Mouse (Mus musculus) forebrain, postnatal 0 days (tissue): ENCODE measurements at regions not wholly inside any gene's neighbourhood (a gene's known extent, or its start where the extent isn't known, plus 50 kb on each side); places are given as distances from the start of the nearest gene placed in this dataset.

Source experiments
- ATAC-seq: fragments of 200-750 bp; cut with Nextera tagmentation; 2 replicates; pipeline ENCODE4 v1.8.0; 2017; ENCODE audit warnings: mild to moderate bottlenecking, moderate library complexity
- DNase-seq: peaks from one replicate; pipeline ENCODE4 v3.0.0-alpha.2; 2015
- H3K27ac ChIP-seq: fragments of 300-500 bp; sonication (generic); 2 replicates; pipeline ENCODE4 v1.5.1; 2014; ENCODE audit warnings: low read depth, mild to moderate bottlenecking, antibody characterized with exemption, low read length, moderate library complexity, mixed read lengths
- H3K27me3 ChIP-seq: fragments of 300-500 bp; sonication (generic); 2 replicates; pipeline ENCODE4 v1.6.1; 2014; ENCODE audit warnings: mild to moderate bottlenecking, low read length, mixed read lengths; ENCODE audit not compliant: insufficient read depth
- H3K36me3 ChIP-seq: fragments of 300-500 bp; sonication (generic); 2 replicates; pipeline ENCODE4 v1.6.1; 2014; ENCODE audit warnings: mild to moderate bottlenecking, moderate library complexity; ENCODE audit not compliant: insufficient read depth
- H3K4me1 ChIP-seq: fragments of 300-500 bp; sonication (generic); 2 replicates; pipeline ENCODE4 v1.6.1; 2014; ENCODE audit warnings: antibody characterized with exemption; ENCODE audit not compliant: insufficient read depth
- H3K4me2 ChIP-seq: fragments of 300-500 bp; sonication (generic); 2 replicates; pipeline ENCODE4 v1.6.1; 2014; ENCODE audit warnings: low read depth, mild to moderate bottlenecking, moderate library complexity
- H3K4me3 ChIP-seq: fragments of 300-500 bp; sonication (generic); 2 replicates; pipeline ENCODE4 v1.5.1; 2014; ENCODE audit warnings: low read depth, low read length, mixed read lengths
- H3K9ac ChIP-seq: fragments of 300-500 bp; sonication (generic); 2 replicates; pipeline ENCODE4 v1.6.1; 2014; ENCODE audit warnings: mild to moderate bottlenecking
- H3K9me3 ChIP-seq: fragments of 300-500 bp; sonication (generic); 2 replicates; pipeline ENCODE4 v1.6.1; 2016; ENCODE audit warnings: low read length
- CTCF ChIP-seq: sonication (generic); IDR thresholded peaks from 2 replicates; pipeline ENCODE4 v1.5.1; 2016; ENCODE audit warnings: antibody characterized with exemption, control low read depth, low read depth
- WGBS: fragments of 180-500 bp; shearing (Covaris S2); extraction: QIAGEN DNeasy Blood & Tissue Kit; methylation state at CpG from one replicate; pipeline ENCODE4 v1.1.7; 2014; 5-methylcytosine and 5-hydroxymethylcytosine counted together
- microRNA counts: library from miRNA; unstranded; fragments of <30 nt; microRNA quantifications from one replicate; lab custom pipeline; 2015
- microRNA-seq, 2 experiments: library from miRNA; unstranded; fragments of <30 nt; microRNA quantifications; one replicate each; pipeline ENCODE4; 2016

DNA sequence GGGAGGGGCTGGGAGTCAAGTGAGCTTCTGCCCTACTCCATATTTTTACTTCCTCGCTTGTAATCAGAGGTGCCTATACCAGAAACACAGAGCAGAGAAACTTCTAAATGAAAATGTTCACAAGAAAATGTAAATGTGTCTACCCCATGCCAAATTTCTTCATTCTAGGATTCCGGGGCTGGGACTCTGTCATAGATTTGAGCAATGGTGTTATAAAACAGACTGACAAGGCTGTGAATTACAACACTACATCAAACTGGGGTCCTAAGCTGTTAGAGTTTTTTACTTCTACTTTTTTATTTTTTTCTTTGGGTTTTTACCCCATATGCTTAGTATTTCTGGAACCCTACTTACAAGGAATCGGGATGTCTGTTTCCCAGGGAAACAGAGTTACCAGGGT, 623.8 kb upstream of the Tmpo start:
- ATAC-seq (peak; percentile 81), DNase-seq (peak; percentile 39)
- Histone ChIP-seq H3K4me1 (no peaks in the 10 kb centered on the region), H3K4me3 (no peak overlapping the region), H3K27ac (no peak overlapping the region), H3K4me2 (no peak overlapping the region), H3K27me3 (no peaks in the 10 kb centered on the region), H3K9me3 (no peaks in the 10 kb centered on the region), H3K9ac (no peak overlapping the region), H3K36me3 (no peaks in the 10 kb centered on the region)
- TF ChIP-seq CTCF = no peak
- WGBS = 61% methylated on average over 3 of the region's 3 CpGs

MicroRNAs in the stretch of these regions (microRNA counts, 519-probe panel; counts per million panel counts)
- 7,942 counts per million, percentile 97 among the panel's probes with 10 or more counts for microRNA mmu-miR-135a (lab: Ali Mortazavi, UCI)

Small RNA genes lying in the stretch of these regions (microRNA-seq; reads per million reads assigned to microRNA genes)
- gene Gm22582 = 0 reads per million in 2 experiments
- gene Mir1251 = 291 to 345 reads per million in 2 experiments
- gene Mir135a-2 = 128 reads per million in 2 experiments
